Mouse (Mus musculus) induced T-regulatory cell, adult 2 months (primary cell): Measurements from ENCODE around the gene Sorcs1.

Experiments
- DNase-seq: peaks from one replicate; pipeline ENCODE4 v3.0.0-alpha.2; 2012; ENCODE audit warnings: low read depth

The Sorcs1 gene

GRCm38 (mm10) chr19:50214466-50215228 is 463.8 kb downstream of the Sorcs1 start:
- no peak for DNase-seq

- DNase-seq = no peak
These were observed 468.0 kb downstream of the Sorcs1 start for GRCm38 (mm10) chr19:50210456-50210855.

- DNase-seq = no peak
These were observed 474.1 kb downstream of the Sorcs1 start for GRCm38 (mm10) chr19:50204341-50204740.

- no peak for DNase-seq
These were observed 481.9 kb downstream of the Sorcs1 start for GRCm38 (mm10) chr19:50196592-50196991.

- DNase-seq = no peak
These were observed 492.4 kb downstream of the Sorcs1 start for GRCm38 (mm10) chr19:50185769-50186715.

- DNase-seq = peak; percentile 33
These were observed 493.4 kb downstream of the Sorcs1 start for GRCm38 (mm10) chr19:50184901-50185623.

- DNase-seq = no peak
These were observed 499.6 kb downstream of the Sorcs1 start for GRCm38 (mm10) chr19:50178851-50179250.

- no peak for DNase-seq
These were observed 500.3 kb downstream of the Sorcs1 start for GRCm38 (mm10) chr19:50178151-50178550.

GRCm38 (mm10) chr19:50171849-50172248 is 506.6 kb downstream of the Sorcs1 start:
- peak; percentile 1 for DNase-seq

- no peak for DNase-seq
These were observed 527.3 kb downstream of the Sorcs1 start for GRCm38 (mm10) chr19:50151111-50151510.

GRCm38 (mm10) chr19:50145919-50146318 is 532.5 kb downstream of the Sorcs1 start:
- no peak for DNase-seq

- no peak for DNase-seq
These were observed 536.6 kb downstream of the Sorcs1 start for GRCm38 (mm10) chr19:50141853-50142252.

- DNase-seq = no peak
These were observed 543.8 kb downstream of the Sorcs1 start for GRCm38 (mm10) chr19:50134656-50135055.

- DNase-seq = no peak
These were observed 572.4 kb downstream of the Sorcs1 start for GRCm38 (mm10) chr19:50105842-50106585.
